Mouse (Mus musculus) stomach, postnatal 0 days (tissue): ENCODE data around the gene Tm7sf2. TPM values are rescaled to one million over a fixed set of nuclear protein-coding genes. Genes with fewer than 3 reads are reported as not detected.
"Not testable (repeated sequence)": the region's sequence is repeated elsewhere in the genome, so short reads cannot be mapped to it uniquely, and the experiment has no call there.

Source experiments
- ATAC-seq: fragments of 200-750 bp; cut with Nextera tagmentation; 2 replicates; pipeline ENCODE4 v1.8.0; 2017; ENCODE audit not compliant: low FRiP score, low TSS enrichment
- DNase-seq: peaks from one replicate; pipeline ENCODE4 v3.0.0-alpha.2; 2016; ENCODE audit warnings: low spot score
- H3K27ac ChIP-seq: fragments of 300-500 bp; sonication (generic); replicated peaks from 2 replicates; pipeline ENCODE4 v1.5.1; 2014; ENCODE audit warnings: mild to moderate bottlenecking, control low read depth
- H3K27me3 ChIP-seq: fragments of 300-500 bp; sonication (generic); 2 replicates; pipeline ENCODE4 v1.6.1; 2014; ENCODE audit warnings: low read length; ENCODE audit not compliant: control insufficient read depth, insufficient read depth
- H3K36me3 ChIP-seq: fragments of 300-500 bp; sonication (generic); 2 replicates; pipeline ENCODE4 v1.6.1; 2014; ENCODE audit warnings: low read length, mixed read lengths; ENCODE audit not compliant: control insufficient read depth, insufficient read depth
- H3K4me1 ChIP-seq: fragments of 300-500 bp; sonication (generic); replicated peaks from 2 replicates; pipeline ENCODE4 v1.6.1; 2014; ENCODE audit warnings: antibody characterized with exemption; ENCODE audit not compliant: control insufficient read depth, insufficient read depth
- H3K4me2 ChIP-seq: fragments of 300-500 bp; sonication (generic); replicated peaks from 2 replicates; pipeline ENCODE4 v1.6.1; 2014; ENCODE audit warnings: low read depth, mild to moderate bottlenecking, control low read depth, moderate library complexity
- H3K4me3 ChIP-seq: fragments of 300-500 bp; sonication (generic); 2 replicates; pipeline ENCODE4 v1.5.1; 2014; ENCODE audit warnings: low read depth, low read length, control low read depth
- H3K9ac ChIP-seq: fragments of 300-500 bp; sonication (generic); 2 replicates; pipeline ENCODE4 v1.6.1; 2014; ENCODE audit warnings: mild to moderate bottlenecking, low read length, control low read depth, mixed read lengths
- H3K9me3 ChIP-seq: fragments of 300-500 bp; sonication (generic); 2 replicates; pipeline ENCODE4 v1.6.1; 2016; ENCODE audit warnings: low read length; ENCODE audit not compliant: control insufficient read depth
- CTCF ChIP-seq: IDR thresholded peaks from 2 replicates; pipeline ENCODE4 v1.5.1; 2016; ENCODE audit warnings: antibody characterized with exemption, low read depth, mild to moderate bottlenecking, moderate library complexity
- EP300 ChIP-seq: optimal IDR thresholded peaks from 2 replicates; pipeline ENCODE3; 2016; ENCODE audit warnings: antibody characterized with exemption
- WGBS: fragments of 180-500 bp; shearing (Covaris S2); extraction: QIAGEN DNeasy Blood & Tissue Kit; methylation state at CpG from one replicate; pipeline ENCODE4 v1.1.7; 2014; 5-methylcytosine and 5-hydroxymethylcytosine counted together
- polyA plus RNA-seq: library from polyadenylated mRNA; unstranded; fragments of >200 nt; fragmentation: Nextera tagmentation; extraction: Ambion mirVana; gene quantifications from 2 replicates; pipeline ENCODE4 v1.2.1, GENCODE M21; 2015

The Tm7sf2 gene
- polyA plus RNA-seq, 1 experiment from 2014 or later, result 17.9 TPM

GRCm38 (mm10) chr19:6045366-6046293 lies 22.5 kb downstream of the Tm7sf2 start:
- Histone ChIP-seq H3K9ac (peak overlapping the region; percentile 79), H3K4me2 (peak overlapping the region; percentile 87), H3K9me3 (no peaks in the 10 kb centered on the region), H3K4me1 (0 out of 2 replicates have a peak, but pooled peaks cover 2% of the 10 kb centered on the region), H3K27me3 (no peaks in the 10 kb centered on the region), H3K27ac (peak overlapping the region; percentile 98), H3K36me3 (peaks cover 19% of the 10 kb centered on the region), H3K4me3 (peak overlapping the region; percentile 82)
- ATAC-seq (peak; percentile 21; the same call in 1 of the 2 replicates), DNase-seq (no peak)
- 10% methylated on average over 20 of the region's 20 CpGs for WGBS
- no peak for TF ChIP-seq EP300
- peak; percentile 52 for TF ChIP-seq CTCF

GRCm38 (mm10) chr19:6044102-6044501 lies 24.1 kb downstream of the Tm7sf2 start:
- TF ChIP-seq CTCF, result peak; percentile 72
- not testable (repeated sequence) for H3K27ac ChIP-seq, H3K27me3 ChIP-seq, H3K9me3 ChIP-seq, DNase-seq, H3K36me3 ChIP-seq, ATAC-seq, H3K4me2 ChIP-seq, H3K4me3 ChIP-seq, H3K4me1 ChIP-seq, H3K9ac ChIP-seq
- WGBS, result 33% methylated on average over 4 of the region's 4 CpGs

- ATAC-seq (no peak), DNase-seq (no peak)
- Histone ChIP-seq H3K27me3 (no peaks in the 10 kb centered on the region), H3K9ac (no peak overlapping the region), H3K9me3 (no peaks in the 10 kb centered on the region), H3K4me2 (no peak overlapping the region), H3K36me3 (no peaks in the 10 kb centered on the region), H3K27ac (no peak overlapping the region), H3K4me3 (no peak overlapping the region), H3K4me1 (no peaks in the 10 kb centered on the region)
- TF ChIP-seq CTCF, result no peak
- TF ChIP-seq EP300, result no peak
- WGBS, result 82% methylated on average over 9 of the region's 9 CpGs
Measured at GRCm38 (mm10) chr19:6042293-6042692, 25.9 kb downstream of the Tm7sf2 start.

- ATAC-seq, result no peak
Measured at GRCm38 (mm10) chr19:6040002-6040401, 28.2 kb downstream of the Tm7sf2 start.

GRCm38 (mm10) chr19:6038326-6038725 lies 29.8 kb downstream of the Tm7sf2 start:
- no peak for DNase-seq
- WGBS, result 78% methylated on average over 7 of the region's 7 CpGs
- Histone ChIP-seq H3K9me3 (no peaks in the 10 kb centered on the region), H3K4me2 (no peak overlapping the region), H3K27me3 (no peaks in the 10 kb centered on the region), H3K9ac (no peak overlapping the region), H3K4me3 (no peak overlapping the region), H3K27ac (no peak overlapping the region), H3K36me3 (no peaks in the 10 kb centered on the region), H3K4me1 (no peaks in the 10 kb centered on the region)
- no peak for ATAC-seq
- TF ChIP-seq EP300 (no peak), CTCF (no peak)

More at GRCm38 (mm10) chr19:6040002-6040401, 28.2 kb downstream of the Tm7sf2 start:
- no peaks in the 10 kb centered on the region for H3K4me1 ChIP-seq
- H3K9ac ChIP-seq, result no peak overlapping the region
- TF ChIP-seq EP300 (no peak), CTCF (peak; percentile 35)
- no peaks in the 10 kb centered on the region for H3K9me3 ChIP-seq
- H3K4me3 ChIP-seq, result no peak overlapping the region
- no peak overlapping the region for H3K27ac ChIP-seq
- H3K27me3 ChIP-seq, result no peaks in the 10 kb centered on the region
- no peak overlapping the region for H3K4me2 ChIP-seq
- H3K36me3 ChIP-seq, result no peaks in the 10 kb centered on the region
- no peak for DNase-seq

- H3K9me3 ChIP-seq, result no peaks in the 10 kb centered on the region
- no peak overlapping the region for H3K4me3 ChIP-seq
Measured at GRCm38 (mm10) chr19:6037695-6038094, 30.5 kb downstream of the Tm7sf2 start.

More at GRCm38 (mm10) chr19:6037695-6038094, 30.5 kb downstream of the Tm7sf2 start:
- H3K27me3 ChIP-seq, result no peaks in the 10 kb centered on the region
- no peaks in the 10 kb centered on the region for H3K36me3 ChIP-seq
- H3K4me2 ChIP-seq, result no peak overlapping the region
- H3K9ac ChIP-seq, result no peak overlapping the region
- TF ChIP-seq CTCF (no peak), EP300 (no peak)
- no peaks in the 10 kb centered on the region for H3K4me1 ChIP-seq
- no peak overlapping the region for H3K27ac ChIP-seq
- no peak for DNase-seq
- ATAC-seq, result no peak
